Mouse (Mus musculus) brain, embryonic 14.5 days (tissue): ENCODE measurements around the gene Pcgf1. TPM values are rescaled to one million over a fixed set of nuclear protein-coding genes. Genes with fewer than 3 reads are reported as not detected.

Source experiments
- DNase-seq: peaks from one replicate; pipeline ENCODE4 v3.0.0-alpha.2; 2011; ENCODE audit warnings: low read depth
- CTCF ChIP-seq: fragments of 200-500 bp; IDR thresholded peaks from 2 replicates; pipeline ENCODE4 v1.5.1; 2012; ENCODE audit warnings: inconsistent platforms, mild to moderate bottlenecking, moderate library complexity, borderline replicate concordance; ENCODE audit not compliant: insufficient read depth, insufficient read length; ENCODE audit errors: extremely low read depth
- POLR2A ChIP-seq: fragments of 200-500 bp; IDR thresholded peaks from 2 replicates; pipeline ENCODE4 v1.6.1; 2012; ENCODE audit warnings: mild to moderate bottlenecking, inconsistent platforms, borderline replicate concordance; ENCODE audit not compliant: poor library complexity, insufficient read depth, insufficient read length, severe bottlenecking; ENCODE audit errors: extremely low read depth
- polyA plus RNA-seq: library from polyadenylated mRNA; depleted of rRNA; stranded (reverse); fragments of >200 nt; gene quantifications from 2 replicates; pipeline ENCODE4 v1.2.3, GENCODE M21; 2012

Pcgf1 gene
- polyA plus RNA-seq, 1 experiment = 39.8 TPM

GRCm38 (mm10) chr6:83087205-83087925, 9.7 kb downstream of the Pcgf1 start:
- DNase-seq = no peak
- TF ChIP-seq POLR2A (no peak), CTCF (no peak)

GRCm38 (mm10) chr6:83087926-83088260, 10.2 kb downstream of the Pcgf1 start:
- no peak for DNase-seq
- no peak for TF ChIP-seq CTCF
- no peak for TF ChIP-seq POLR2A

DNA sequence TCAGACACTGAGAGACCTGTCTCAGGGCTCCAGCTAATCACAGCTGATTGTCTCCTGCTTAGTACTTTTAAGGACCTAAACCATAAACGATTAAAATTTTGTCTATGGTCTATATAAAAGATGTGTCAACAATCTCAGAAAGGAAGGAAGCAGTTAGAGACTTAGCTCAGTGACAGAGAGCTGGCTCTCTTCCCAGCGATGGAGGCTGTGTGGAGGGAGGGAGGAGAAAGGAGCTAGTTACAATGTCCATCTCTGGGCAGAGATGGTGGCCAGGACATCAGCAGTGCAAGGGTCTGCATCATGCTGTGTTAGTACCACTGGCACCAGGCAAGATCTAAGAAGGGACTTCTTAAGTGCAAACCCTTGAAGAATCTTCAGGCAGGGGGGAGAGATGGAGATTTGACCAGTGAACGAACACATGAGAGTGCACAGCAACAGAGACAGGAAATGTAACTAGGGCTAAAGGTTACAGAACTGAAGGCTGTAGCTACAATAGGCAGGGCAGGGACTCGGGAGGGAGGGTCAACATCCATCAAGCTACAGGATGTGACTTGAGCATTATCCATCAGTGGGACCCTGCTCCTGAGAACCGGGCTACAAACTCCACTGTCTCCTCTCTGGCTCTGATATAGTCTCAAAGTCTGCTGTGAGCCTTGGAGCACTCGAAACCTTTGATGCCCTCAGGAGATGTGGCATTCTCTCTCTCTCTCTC, 14.9 kb downstream of the Pcgf1 start:
- TF ChIP-seq CTCF (no peak), POLR2A (no peak)
- DNase-seq = no peak

- no peak for TF ChIP-seq POLR2A
- TF ChIP-seq CTCF = no peak
- DNase-seq = no peak
Observed at GRCm38 (mm10) chr6:83095968-83096367, 18.3 kb downstream of the Pcgf1 start.

DNA sequence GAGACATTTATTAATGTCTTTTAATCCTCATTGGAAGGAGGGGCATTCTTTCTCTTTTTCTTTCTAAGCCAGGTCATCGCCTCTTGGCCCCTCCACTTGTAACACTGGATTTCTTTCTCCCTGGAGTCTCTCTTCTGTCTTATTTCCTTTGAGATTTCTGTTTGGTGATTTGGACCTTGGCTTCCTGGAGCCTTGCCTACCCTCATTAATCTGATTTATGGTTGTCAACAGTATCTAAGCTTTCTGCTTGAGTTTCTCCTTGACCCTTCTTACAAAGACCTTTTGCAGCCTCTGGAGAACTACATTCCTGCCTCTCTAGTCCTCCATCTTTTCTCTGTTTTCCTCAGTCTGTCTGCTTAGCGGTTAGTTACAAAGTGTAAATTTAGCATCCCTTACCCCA, 20.7 kb downstream of the Pcgf1 start:
- TF ChIP-seq POLR2A (no peak), CTCF (no peak)
- no peak for DNase-seq

- TF ChIP-seq POLR2A (peak; percentile 8; the same call in 1 of the 2 replicates), CTCF (peak; percentile 41; the same call in 1 of the 2 replicates)
- peak; percentile 96 for DNase-seq
Observed at GRCm38 (mm10) chr6:83101316-83101687, 23.6 kb downstream of the Pcgf1 start, which contains the start of the genes Ccdc142 and Gm42688. Ccdc142 (plus strand) TSS chr6:83101601. Gm42688 (plus strand) TSS chr6:83101617.

DNA sequence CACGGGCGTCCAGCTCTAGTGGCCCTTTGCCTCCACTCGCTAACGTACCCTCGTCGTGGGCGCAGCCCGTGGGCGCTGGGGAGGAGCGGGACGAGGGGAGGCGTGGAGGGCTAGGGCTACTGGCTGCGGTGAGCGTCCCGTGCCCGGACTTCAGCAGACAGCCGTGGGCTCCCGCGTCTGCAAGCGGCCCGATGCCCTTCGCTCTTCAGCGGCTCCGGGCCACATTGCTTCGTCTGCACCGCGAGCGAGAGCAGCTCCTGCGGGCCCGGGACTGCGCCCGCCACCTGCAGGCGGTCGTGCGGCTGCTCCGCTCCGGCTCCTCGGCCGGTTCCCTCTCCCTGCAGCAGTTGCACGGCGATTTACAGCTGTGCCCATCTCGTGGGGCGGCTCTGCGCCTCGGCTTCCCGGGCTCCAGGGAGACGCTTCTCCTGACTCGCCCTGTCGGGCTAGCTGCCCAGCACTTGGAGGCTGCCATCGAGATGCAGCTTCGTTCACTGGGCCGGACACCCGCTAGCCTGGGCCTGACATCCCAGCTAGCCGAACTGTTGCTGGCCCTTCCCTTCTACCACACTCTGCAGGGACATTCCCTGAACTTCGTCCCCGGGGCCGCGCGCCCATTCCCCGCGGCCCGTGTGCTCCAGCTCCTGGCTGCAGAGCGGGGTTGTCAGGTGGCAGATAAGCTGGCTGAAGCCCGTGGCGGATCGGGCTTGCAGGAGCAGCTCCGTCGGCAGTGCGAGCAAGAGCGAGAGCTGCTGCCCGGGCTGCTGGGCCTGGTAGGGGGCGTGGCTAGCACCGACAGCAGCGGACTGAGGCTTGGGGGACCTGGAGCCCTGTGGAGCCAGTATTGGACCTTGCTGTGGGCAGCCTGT, 24.3 kb downstream of the Pcgf1 start:
- TF ChIP-seq CTCF (peak; percentile 50; the same call in 1 of the 2 replicates), POLR2A (0 out of 2 replicates have a peak, but pooled peaks have one; percentile 20)
- peak; percentile 81 for DNase-seq

- DNase-seq = no peak
- TF ChIP-seq POLR2A (no peak), CTCF (no peak)
Observed at GRCm38 (mm10) chr6:83103130-83103650, 25.5 kb downstream of the Pcgf1 start.

DNA sequence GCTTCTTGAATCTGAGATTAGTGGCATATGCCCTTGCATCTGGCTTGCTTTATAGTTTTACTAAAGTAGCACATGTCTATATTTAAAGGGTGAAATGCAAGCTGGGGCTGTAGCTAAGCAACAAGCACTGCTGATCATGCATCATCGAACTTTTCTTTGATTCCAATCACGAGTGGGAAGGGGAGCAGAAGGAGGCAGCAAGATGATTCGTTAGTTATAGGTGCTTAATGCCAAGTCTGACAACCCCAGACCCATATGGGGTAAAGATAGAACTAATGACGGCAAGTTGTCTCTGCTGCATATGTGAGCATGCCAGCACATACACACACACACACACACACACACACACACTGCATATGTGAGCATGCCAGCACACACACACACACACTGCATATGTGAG, 26.5 kb downstream of the Pcgf1 start:
- peak; percentile 89 for DNase-seq
- no peak for TF ChIP-seq CTCF
- no peak for TF ChIP-seq POLR2A

DNA sequence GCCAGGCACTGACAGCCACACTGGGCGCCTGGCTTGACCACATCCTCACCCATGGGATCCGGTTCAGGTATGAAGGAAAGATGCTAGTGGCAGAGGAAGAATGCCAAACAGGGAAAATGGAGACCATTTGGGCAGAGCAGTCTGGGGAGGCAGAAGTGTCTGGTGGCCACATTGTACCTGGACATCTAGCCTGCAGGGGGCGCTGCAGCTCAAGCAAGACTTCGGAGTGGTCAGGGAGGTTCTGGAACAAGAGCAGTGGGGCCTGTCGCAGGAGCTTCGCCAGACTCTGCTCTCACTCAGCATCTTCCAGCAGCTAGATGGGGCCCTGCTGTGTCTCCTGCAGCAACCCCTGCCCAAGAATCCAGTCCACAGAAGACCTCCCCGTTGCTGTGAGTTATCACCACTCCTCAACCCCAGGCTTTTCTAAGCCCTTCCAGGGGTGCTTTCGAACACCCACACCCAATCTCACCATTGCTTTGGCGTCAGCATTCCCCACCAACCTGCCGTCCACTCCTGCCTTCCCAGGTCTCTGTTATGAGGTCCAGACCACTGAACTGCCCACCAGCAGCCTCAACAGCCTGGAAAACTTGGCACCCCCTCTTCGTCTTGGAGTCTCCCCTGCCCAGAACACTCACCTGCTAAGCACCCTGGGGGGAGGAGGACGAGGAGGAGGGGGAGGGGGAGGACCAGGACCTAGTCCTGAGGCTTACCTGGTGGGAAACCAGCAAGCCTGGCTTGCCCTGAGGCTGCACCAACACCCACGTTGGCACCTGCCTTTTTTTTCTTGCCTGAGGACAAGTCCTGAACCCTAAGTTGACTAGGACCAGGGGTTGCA, 30.1 kb downstream of the Pcgf1 start:
- TF ChIP-seq CTCF (peak; percentile 76), POLR2A (no peak)
- DNase-seq = peak; percentile 77
